Mouse (Mus musculus): ENCODE data around the gene Gm9376. TPM values are rescaled to one million over a fixed set of nuclear protein-coding genes. Genes with fewer than 3 reads are reported as not detected.
A peak's percentile ranks its signal among the peaks of the same experiment; 100 is the strongest.

Gene Gm9376
- polyA plus RNA-seq, 1 experiment, result not detected

- DNase-seq, result no peak
- no peaks in the 10 kb centered on the region for H3K4me1 ChIP-seq (ENCODE audit: control insufficient read depth, insufficient read depth, low read length)
- no peak overlapping the region for H3K4me3 ChIP-seq (replicated peaks; ENCODE audit: insufficient read depth, low read depth, low read length)
- peaks cover 8% of the 10 kb centered on the region; the same call in 1 of the 2 replicates for H3K27me3 ChIP-seq (ENCODE audit: control insufficient read depth, insufficient read depth, low read length)
- TF ChIP-seq POLR2A (IDR thresholded peaks at IDR 0.05; ENCODE audit: borderline replicate concordance, insufficient read depth, low read length), result no peak
- no peak for TF ChIP-seq CTCF (IDR thresholded peaks at IDR 0.05; ENCODE audit: borderline replicate concordance, insufficient read depth, low read depth, low read length)
- WGBS, result 1% methylated on average over 82 of the region's 84 CpGs
- no peak overlapping the region for H3K27ac ChIP-seq (ENCODE audit: insufficient read depth, low read length)
Measured at GRCm38 (mm10) chr14:118234541-118235210, 32.1 kb upstream of the Gm9376 start.

GRCm38 (mm10) chr14:118235361-118235972 is 31.3 kb upstream of the Gm9376 start:
- no peaks in the 10 kb centered on the region for H3K4me1 ChIP-seq (ENCODE audit: control insufficient read depth, insufficient read depth, low read length)
- DNase-seq, result peak in 1 of 2 experiments; percentile 27
- TF ChIP-seq CTCF (IDR thresholded peaks at IDR 0.05; ENCODE audit: borderline replicate concordance, insufficient read depth, low read depth, low read length), result no peak
- TF ChIP-seq POLR2A (IDR thresholded peaks at IDR 0.05; ENCODE audit: borderline replicate concordance, insufficient read depth, low read length), result no peak
- 2% methylated on average over 62 of the region's 62 CpGs for WGBS
- peaks cover 7% of the 10 kb centered on the region; the same call in 1 of the 2 replicates for H3K27me3 ChIP-seq (ENCODE audit: control insufficient read depth, insufficient read depth, low read length)
- no peak overlapping the region for H3K27ac ChIP-seq (ENCODE audit: insufficient read depth, low read length)
- no peak overlapping the region for H3K4me3 ChIP-seq (replicated peaks; ENCODE audit: insufficient read depth, low read depth, low read length)

GRCm38 (mm10) chr14:118235973-118236885 is 30.5 kb upstream of the Gm9376 start:
- WGBS, result under 1% methylated on average over 73 of the region's 73 CpGs

GRCm38 (mm10) chr14:118236886-118237289 is 29.9 kb upstream of the Gm9376 start, which contains the start of gene Sox21:
TSS of gene Sox21 (minus strand) at chr14:118237030.
- H3K4me3 ChIP-seq (replicated peaks; ENCODE audit: insufficient read depth, low read depth, low read length), result peak within 1 kb of the TSS; percentile 10
- no peak within 1 kb of the TSS for H3K27ac ChIP-seq (ENCODE audit: insufficient read depth, low read length)
- WGBS, result under 1% methylated on average over 34 of the region's 34 CpGs
- DNase-seq, result peak; percentile 29
- peaks cover 7% of the 10 kb centered on the region; the same call in 1 of the 2 replicates for H3K27me3 ChIP-seq (ENCODE audit: control insufficient read depth, insufficient read depth, low read length)
- no peaks in the 10 kb centered on the region for H3K4me1 ChIP-seq (ENCODE audit: control insufficient read depth, insufficient read depth, low read length)
- no peak for TF ChIP-seq POLR2A (IDR thresholded peaks at IDR 0.05; ENCODE audit: borderline replicate concordance, insufficient read depth, low read length)

More at GRCm38 (mm10) chr14:118235973-118236885, 30.5 kb upstream of the Gm9376 start:
- H3K27ac ChIP-seq (ENCODE audit: insufficient read depth, low read length), result no peak overlapping the region
- H3K4me3 ChIP-seq (replicated peaks; ENCODE audit: insufficient read depth, low read depth, low read length), result peak overlapping the region; percentile 1
- no peaks in the 10 kb centered on the region for H3K4me1 ChIP-seq (ENCODE audit: control insufficient read depth, insufficient read depth, low read length)
- DNase-seq, result peak in 1 of 2 experiments; percentile 24
- TF ChIP-seq CTCF (IDR thresholded peaks at IDR 0.05; ENCODE audit: borderline replicate concordance, insufficient read depth, low read depth, low read length) (no peak), POLR2A (IDR thresholded peaks at IDR 0.05; ENCODE audit: borderline replicate concordance, insufficient read depth, low read length) (no peak)
- peaks cover 7% of the 10 kb centered on the region; the same call in 1 of the 2 replicates for H3K27me3 ChIP-seq (ENCODE audit: control insufficient read depth, insufficient read depth, low read length)

GRCm38 (mm10) chr14:118237786-118238185 is 29.0 kb upstream of the Gm9376 start:
- no peak overlapping the region for H3K27ac ChIP-seq (ENCODE audit: insufficient read depth, low read length)
- no peaks in the 10 kb centered on the region for H3K4me1 ChIP-seq (ENCODE audit: control insufficient read depth, insufficient read depth, low read length)
- TF ChIP-seq POLR2A (IDR thresholded peaks at IDR 0.05; ENCODE audit: borderline replicate concordance, insufficient read depth, low read length) (no peak), CTCF (IDR thresholded peaks at IDR 0.05; ENCODE audit: borderline replicate concordance, insufficient read depth, low read depth, low read length) (no peak)
- DNase-seq, result no peak
- peaks cover 7% of the 10 kb centered on the region; the same call in 1 of the 2 replicates for H3K27me3 ChIP-seq (ENCODE audit: control insufficient read depth, insufficient read depth, low read length)
- WGBS, result 22% methylated on average over 6 of the region's 6 CpGs
- H3K4me3 ChIP-seq (replicated peaks; ENCODE audit: insufficient read depth, low read depth, low read length), result no peak overlapping the region

- 13% methylated on average over 8 of the region's 8 CpGs for WGBS
- TF ChIP-seq CTCF (IDR thresholded peaks at IDR 0.05; ENCODE audit: borderline replicate concordance, insufficient read depth, low read depth, low read length), result no peak
- no peak for TF ChIP-seq POLR2A (IDR thresholded peaks at IDR 0.05; ENCODE audit: borderline replicate concordance, insufficient read depth, low read length)
- Histone ChIP-seq H3K27me3 (ENCODE audit: control insufficient read depth, insufficient read depth, low read length) (peaks cover 6% of the 10 kb centered on the region; the same call in 1 of the 2 replicates), H3K4me3 (replicated peaks; ENCODE audit: insufficient read depth, low read depth, low read length) (no peak overlapping the region), H3K4me1 (ENCODE audit: control insufficient read depth, insufficient read depth, low read length) (no peaks in the 10 kb centered on the region), H3K27ac (ENCODE audit: insufficient read depth, low read length) (no peak overlapping the region)
- no peak for DNase-seq
Measured at GRCm38 (mm10) chr14:118239351-118239750, 27.4 kb upstream of the Gm9376 start.

DNA sequence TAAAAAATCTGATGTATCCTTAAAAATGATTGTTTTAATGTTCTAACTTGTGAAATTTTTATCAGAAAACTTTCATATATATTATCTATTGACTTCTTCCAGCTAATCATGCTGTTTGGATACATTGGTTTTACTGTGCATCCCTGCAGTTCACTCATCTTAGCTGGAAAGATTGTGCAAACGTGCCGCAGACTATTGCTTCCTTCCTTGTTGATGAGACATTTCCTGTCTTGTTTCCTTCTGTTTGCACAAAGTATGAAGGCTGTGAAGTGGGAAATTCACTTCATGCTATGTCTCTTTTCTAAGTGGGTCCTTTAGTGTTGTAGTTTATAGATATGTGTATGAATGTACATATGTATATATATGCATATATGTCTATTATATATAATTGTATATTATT is 25.3 kb upstream of the Gm9376 start:
- no peak for DNase-seq
- TF ChIP-seq CTCF (IDR thresholded peaks at IDR 0.05; ENCODE audit: borderline replicate concordance, insufficient read depth, low read depth, low read length), result no peak
- no peak for TF ChIP-seq POLR2A (IDR thresholded peaks at IDR 0.05; ENCODE audit: borderline replicate concordance, insufficient read depth, low read length)
- 94% methylated on average over 2 of the region's 2 CpGs for WGBS

More for the DNA sequence above, 25.3 kb upstream of the Gm9376 start:
- H3K27me3 ChIP-seq (ENCODE audit: control insufficient read depth, insufficient read depth, low read length), result peaks cover 2% of the 10 kb centered on the region; the same call in 1 of the 2 replicates
- H3K27ac ChIP-seq (ENCODE audit: insufficient read depth, low read length), result no peak overlapping the region
- no peaks in the 10 kb centered on the region for H3K4me1 ChIP-seq (ENCODE audit: control insufficient read depth, insufficient read depth, low read length)
- H3K4me3 ChIP-seq (replicated peaks; ENCODE audit: insufficient read depth, low read depth, low read length), result no peak overlapping the region
